Mouse (Mus musculus): ENCODE data around the gene Jakmip3. TPM values are rescaled to one million over a fixed set of nuclear protein-coding genes. Genes with fewer than 3 reads are reported as not detected.

Gene Jakmip3
- total RNA-seq (2018; cell fraction: chromatin; rRNA removed): under 1 TPM in 1 of 26 experiments, not detected in 25; 0.22 TPM
- not detected for total RNA-seq (2018; cell fraction: cytosol; rRNA removed)
- not detected for total RNA-seq (2018; cell fraction: nucleus; rRNA removed)
- not detected in 3 replicates for polyA plus RNA-seq (2018)

- Histone ChIP-seq H3K36me3 (ENCODE audit: inconsistent target) (no peaks in the 10 kb centered on the region), H3K27ac (no peak within 1 kb of the TSS), H3K4me3 (ENCODE audit: inconsistent target) (no peak within 1 kb of the TSS), H3K79me2 (ENCODE audit: inconsistent target) (no peaks in the 10 kb centered on the region)
- 4% methylated on average over 78 of the region's 78 CpGs for WGBS (ENCODE audit: missing documents)
Measured at GRCm38 (mm10) chr7:138940612-138941461, at the start of gene Jakmip3. Jakmip3 (plus strand) TSS chr7:138940730.

DNA sequence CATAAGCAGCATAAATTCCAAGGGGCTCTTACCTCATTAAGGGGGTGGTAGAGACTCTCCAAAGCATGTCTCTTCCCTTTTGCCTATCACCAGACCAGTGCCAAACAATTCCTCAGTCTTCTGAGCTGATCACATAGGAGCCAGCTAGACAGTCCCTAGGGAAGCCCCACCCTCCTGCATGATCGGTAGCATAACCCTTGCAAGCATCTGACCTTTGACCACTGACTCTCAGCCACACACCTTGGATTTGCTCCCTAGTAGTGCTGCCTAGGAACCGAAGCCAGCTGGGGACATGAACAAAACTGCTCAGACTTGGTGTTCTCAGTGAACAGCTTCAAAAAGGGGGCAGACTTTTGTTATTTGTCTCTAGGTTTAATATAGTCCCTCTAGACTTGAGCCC lies 42.4 kb upstream of the Jakmip3 start:
- H3K79me2 ChIP-seq (ENCODE audit: inconsistent target): peaks cover 27% of the 10 kb centered on the region
- peaks cover 18% of the 10 kb centered on the region for H3K36me3 ChIP-seq (ENCODE audit: inconsistent target)
- H3K27ac ChIP-seq: no peak overlapping the region
- 97% methylated on average over 2 of the region's 2 CpGs for whole genome bisulfite sequencing (ENCODE audit: missing documents)
- no peak overlapping the region for H3K4me3 ChIP-seq (ENCODE audit: inconsistent target)

- H3K4me3 ChIP-seq (ENCODE audit: inconsistent target): no peak overlapping the region
- WGBS (ENCODE audit: missing documents): 97% methylated on average over 4 of the region's 4 CpGs
- no peak overlapping the region for H3K27ac ChIP-seq
- H3K79me2 ChIP-seq (ENCODE audit: inconsistent target): peaks cover 33% of the 10 kb centered on the region
- peaks cover 15% of the 10 kb centered on the region for H3K36me3 ChIP-seq (ENCODE audit: inconsistent target)
Measured at GRCm38 (mm10) chr7:138898743-138899142, 41.8 kb upstream of the Jakmip3 start.

DNA sequence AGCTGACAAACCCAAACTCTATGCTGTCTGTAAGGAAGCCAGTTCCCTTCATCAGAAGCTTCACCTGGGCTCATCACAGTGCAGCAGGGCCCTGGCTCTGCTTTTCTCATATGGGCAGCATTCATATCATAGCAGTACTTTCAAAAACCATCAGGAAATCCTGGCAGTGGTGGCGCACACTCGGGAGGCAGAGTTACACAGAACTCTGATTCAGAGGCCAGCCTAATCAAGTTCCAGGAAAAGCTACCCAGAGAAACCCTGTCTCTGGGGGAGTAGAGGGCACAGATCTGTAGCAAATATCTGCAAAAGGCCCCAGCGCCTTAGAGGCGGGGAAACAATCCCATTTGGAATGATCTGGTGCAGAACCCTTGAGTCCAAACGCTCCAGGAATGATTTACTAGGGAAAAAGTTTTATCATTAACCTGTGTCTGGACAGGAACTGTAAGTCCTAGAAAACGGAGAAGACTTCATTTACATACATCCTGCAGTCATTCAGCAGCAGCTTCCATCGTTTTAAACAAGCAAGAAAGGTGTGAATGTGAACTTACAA lies 36.6 kb upstream of the Jakmip3 start:
- Histone ChIP-seq H3K36me3 (ENCODE audit: inconsistent target) (no peaks in the 10 kb centered on the region), H3K4me3 (ENCODE audit: inconsistent target) (no peak overlapping the region), H3K27ac (no peak overlapping the region), H3K79me2 (ENCODE audit: inconsistent target) (peaks cover 81% of the 10 kb centered on the region)
- 75% methylated on average over 7 of the region's 7 CpGs for WGBS (ENCODE audit: missing documents)

GRCm38 (mm10) chr7:138906441-138906840 lies 34.1 kb upstream of the Jakmip3 start:
- Histone ChIP-seq H3K27ac (peak overlapping the region; percentile 3; the same call in 1 of the 2 replicates), H3K4me3 (ENCODE audit: inconsistent target) (peak overlapping the region; percentile 69; the same call in 1 of the 2 replicates), H3K36me3 (ENCODE audit: inconsistent target) (no peaks in the 10 kb centered on the region), H3K79me2 (ENCODE audit: inconsistent target) (peaks cover 72% of the 10 kb centered on the region)
- WGBS (ENCODE audit: missing documents): 83% methylated on average over 1 of the region's 1 CpGs

DNA sequence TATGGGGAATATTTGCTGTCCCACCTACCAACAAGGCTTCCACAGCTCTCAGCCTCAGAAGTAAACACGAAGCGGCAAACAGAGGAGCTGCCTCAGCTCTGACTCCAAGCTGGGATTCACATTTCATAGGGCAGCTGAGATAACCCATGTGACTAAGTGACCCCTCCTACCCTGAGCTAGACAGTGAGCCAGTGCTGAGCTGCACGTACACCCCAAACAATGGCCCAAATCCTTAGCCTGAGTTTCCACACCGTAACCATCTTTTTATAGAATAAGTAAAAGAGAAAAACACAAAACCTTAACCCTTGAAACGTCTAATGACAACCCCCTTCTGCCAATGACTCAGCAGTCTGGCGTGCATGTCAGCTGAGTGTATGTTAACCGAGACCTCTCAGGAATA lies 33.5 kb upstream of the Jakmip3 start:
- Histone ChIP-seq H3K27ac (peak overlapping the region; percentile 52), H3K79me2 (ENCODE audit: inconsistent target) (peaks cover 66% of the 10 kb centered on the region), H3K4me3 (ENCODE audit: inconsistent target) (peak overlapping the region; percentile 69), H3K36me3 (ENCODE audit: inconsistent target) (no peaks in the 10 kb centered on the region)
- 35% methylated on average over 7 of the region's 7 CpGs for WGBS (ENCODE audit: missing documents)

GRCm38 (mm10) chr7:138907976-138908375 lies 32.6 kb upstream of the Jakmip3 start:
- H3K36me3 ChIP-seq (ENCODE audit: inconsistent target): no peaks in the 10 kb centered on the region
- H3K79me2 ChIP-seq (ENCODE audit: inconsistent target): peaks cover 57% of the 10 kb centered on the region
- WGBS (ENCODE audit: missing documents): 95% methylated on average over 5 of the region's 5 CpGs
- H3K4me3 ChIP-seq (ENCODE audit: inconsistent target): peak overlapping the region; percentile 69
- H3K27ac ChIP-seq: peak overlapping the region; percentile 52

DNA sequence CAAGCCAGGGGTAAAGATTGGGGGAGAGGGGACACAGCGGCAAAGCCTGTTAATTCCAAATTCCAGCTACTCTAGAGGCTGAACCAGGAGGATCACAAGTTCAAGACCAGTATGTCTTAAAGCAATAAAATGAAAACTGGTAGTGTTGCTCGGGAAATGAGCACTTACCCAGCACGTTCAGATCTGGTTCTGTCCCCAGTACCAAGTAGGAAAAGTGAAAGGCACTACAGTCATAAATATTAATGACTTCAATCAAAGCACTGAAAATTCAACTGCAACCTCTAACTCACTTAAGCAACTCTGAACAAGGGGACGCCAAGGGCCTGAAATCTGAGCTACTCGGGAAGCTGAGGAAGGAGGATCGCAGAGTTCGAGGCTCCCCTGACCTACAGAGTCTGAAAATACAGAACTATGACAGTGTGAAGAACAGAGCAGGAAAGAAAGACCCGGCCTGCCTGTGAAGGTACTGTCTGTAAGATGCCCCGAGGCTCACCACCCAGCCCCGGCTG lies 31.7 kb upstream of the Jakmip3 start:
- peak overlapping the region; percentile 52 for H3K27ac ChIP-seq
- peak overlapping the region; percentile 69 for H3K4me3 ChIP-seq (ENCODE audit: inconsistent target)
- WGBS (ENCODE audit: missing documents): 18% methylated on average over 9 of the region's 10 CpGs
- H3K36me3 ChIP-seq (ENCODE audit: inconsistent target): no peaks in the 10 kb centered on the region
- peaks cover 48% of the 10 kb centered on the region for H3K79me2 ChIP-seq (ENCODE audit: inconsistent target)

- WGBS (ENCODE audit: missing documents): 1% methylated on average over 59 of the region's 66 CpGs
- H3K36me3 ChIP-seq (ENCODE audit: inconsistent target): no peaks in the 10 kb centered on the region
- H3K79me2 ChIP-seq (ENCODE audit: inconsistent target): peaks cover 41% of the 10 kb centered on the region
- peak within 1 kb of the TSS; percentile 62 for H3K27ac ChIP-seq
- H3K4me3 ChIP-seq (ENCODE audit: inconsistent target): peak within 1 kb of the TSS; percentile 69
Measured at GRCm38 (mm10) chr7:138909277-138910192, 31.0 kb upstream of the Jakmip3 start, which contains the start of gene Bnip3. Bnip3 (minus strand) TSS chr7:138909519.

DNA sequence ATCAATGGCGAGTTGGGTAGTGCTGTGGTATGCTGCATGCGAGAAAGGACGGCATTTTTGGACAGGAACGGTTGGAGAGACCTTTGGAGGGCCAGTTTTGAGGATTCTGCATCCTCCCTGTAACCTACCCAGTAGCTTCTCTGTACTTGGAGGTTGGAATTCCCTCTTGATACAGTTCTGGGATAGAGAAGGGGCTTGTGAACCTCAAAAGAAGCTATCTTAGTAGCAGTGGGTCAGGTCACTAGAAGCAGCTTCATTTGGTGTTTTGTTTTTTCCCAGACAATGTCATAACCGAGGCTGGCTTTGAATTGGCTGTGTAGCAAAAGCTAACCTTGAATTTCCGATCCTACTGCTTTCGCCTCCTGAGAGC lies 30.4 kb upstream of the Jakmip3 start:
- H3K27ac ChIP-seq: peak overlapping the region; percentile 62
- H3K36me3 ChIP-seq (ENCODE audit: inconsistent target): no peaks in the 10 kb centered on the region
- peak overlapping the region; percentile 36 for H3K4me3 ChIP-seq (ENCODE audit: inconsistent target)
- 31% methylated on average over 7 of the region's 7 CpGs for WGBS (ENCODE audit: missing documents)
- peaks cover 35% of the 10 kb centered on the region for H3K79me2 ChIP-seq (ENCODE audit: inconsistent target)

GRCm38 (mm10) chr7:138913616-138914015 lies 26.9 kb upstream of the Jakmip3 start:
- H3K79me2 ChIP-seq (ENCODE audit: inconsistent target): peaks cover 4% of the 10 kb centered on the region
- WGBS (ENCODE audit: missing documents): 100% methylated on average over 3 of the region's 3 CpGs
- H3K27ac ChIP-seq: no peak overlapping the region

GRCm38 (mm10) chr7:138919156-138919944 lies 21.2 kb upstream of the Jakmip3 start:
- no peaks in the 10 kb centered on the region for H3K36me3 ChIP-seq (ENCODE audit: inconsistent target)
- no peaks in the 10 kb centered on the region for H3K79me2 ChIP-seq (ENCODE audit: inconsistent target)
- H3K27ac ChIP-seq: peak overlapping the region; percentile 42
- H3K4me3 ChIP-seq (ENCODE audit: inconsistent target): peak overlapping the region; percentile 28
- 1% methylated on average over 26 of the region's 26 CpGs for WGBS (ENCODE audit: missing documents)

More at GRCm38 (mm10) chr7:138913616-138914015, 26.9 kb upstream of the Jakmip3 start:
- no peaks in the 10 kb centered on the region for H3K36me3 ChIP-seq (ENCODE audit: inconsistent target)
- no peak overlapping the region for H3K4me3 ChIP-seq (ENCODE audit: inconsistent target)

DNA sequence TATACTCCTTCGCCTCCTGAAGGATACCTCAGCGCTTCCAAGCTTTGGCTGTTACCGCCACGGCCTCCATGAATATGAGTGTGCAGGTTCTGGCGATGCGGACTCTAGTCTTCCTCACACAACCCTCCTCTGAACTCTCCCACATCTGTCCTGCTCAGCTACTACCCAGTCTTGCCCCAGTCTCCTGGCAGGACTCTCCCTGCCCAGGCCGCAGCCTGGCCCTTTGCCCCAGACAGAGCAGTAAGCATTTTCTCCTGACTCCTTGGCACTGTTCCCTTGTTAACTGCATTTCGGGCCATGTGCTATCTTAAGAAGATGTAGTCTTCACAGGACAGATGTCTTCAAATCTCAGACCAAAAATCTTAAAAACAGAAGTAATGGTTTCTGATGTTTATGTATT lies 18.9 kb upstream of the Jakmip3 start:
- H3K4me3 ChIP-seq (ENCODE audit: inconsistent target): no peak overlapping the region
- no peak overlapping the region for H3K27ac ChIP-seq
- H3K36me3 ChIP-seq (ENCODE audit: inconsistent target): no peaks in the 10 kb centered on the region
- WGBS (ENCODE audit: missing documents): 98% methylated on average over 6 of the region's 8 CpGs
- H3K79me2 ChIP-seq (ENCODE audit: inconsistent target): no peaks in the 10 kb centered on the region
